Mouse (Mus musculus) forebrain, embryonic 16.5 days (tissue): ENCODE results near the gene Sertad2. TPM values are rescaled to one million over a fixed set of nuclear protein-coding genes. Genes with fewer than 3 reads are reported as not detected.

Experiments
- ATAC-seq: fragments of 200-750 bp; cut with Nextera tagmentation; 2 replicates; pipeline ENCODE4 v1.8.0; 2017; ENCODE audit warnings: mild to moderate bottlenecking, moderate library complexity
- H3K27ac ChIP-seq: fragments of 300-500 bp; sonication (generic); 2 replicates; pipeline ENCODE4 v1.5.1; 2014; ENCODE audit warnings: low read length, control low read depth
- H3K27me3 ChIP-seq: fragments of 300-500 bp; sonication (generic); replicated peaks from 2 replicates; pipeline ENCODE4 v1.6.1; 2014; ENCODE audit warnings: low read length; ENCODE audit not compliant: control insufficient read depth, insufficient read depth
- H3K36me3 ChIP-seq: fragments of 300-500 bp; sonication (generic); 2 replicates; pipeline ENCODE4 v1.6.1; 2014; ENCODE audit not compliant: control insufficient read depth, insufficient read depth
- H3K4me1 ChIP-seq: fragments of 300-500 bp; sonication (generic); replicated peaks from 2 replicates; pipeline ENCODE4 v1.6.1; 2014; ENCODE audit warnings: low read length; ENCODE audit not compliant: control insufficient read depth, insufficient read depth
- H3K4me2 ChIP-seq: fragments of 300-500 bp; sonication (generic); 2 replicates; pipeline ENCODE4 v1.6.1; 2014; ENCODE audit warnings: mild to moderate bottlenecking, low read length, control low read depth
- H3K4me3 ChIP-seq: fragments of 300-500 bp; sonication (generic); replicated peaks from 2 replicates; pipeline ENCODE4 v1.5.1; 2014; ENCODE audit warnings: mild to moderate bottlenecking, low read length, control low read depth
- H3K9ac ChIP-seq: fragments of 300-500 bp; sonication (generic); replicated peaks from 2 replicates; pipeline ENCODE4 v1.6.1; 2014; ENCODE audit warnings: low read depth, low read length, control low read depth
- H3K9me3 ChIP-seq: fragments of 300-500 bp; sonication (generic); 2 replicates; pipeline ENCODE4 v1.6.1; 2016; ENCODE audit warnings: low read length; ENCODE audit not compliant: control insufficient read depth
- WGBS: fragments of 180-500 bp; shearing (Covaris S2); extraction: QIAGEN DNeasy Blood & Tissue Kit; methylation state at CpG from one replicate; pipeline ENCODE4 v1.1.7; 2014; 5-methylcytosine and 5-hydroxymethylcytosine counted together
- polyA plus RNA-seq: library from polyadenylated mRNA; unstranded; fragments of >200 nt; fragmentation: Nextera tagmentation; extraction: Ambion mirVana; gene quantifications from 2 replicates; pipeline ENCODE4 v1.2.1, GENCODE M21; 2015

Gene Sertad2
- polyA plus RNA-seq, 1 experiment from 2014 or later, result 30.3 TPM

GRCm38 (mm10) chr11:20585297-20585696 lies 42.2 kb downstream of the Sertad2 start:
- Histone ChIP-seq H3K36me3 (no peaks in the 10 kb centered on the region), H3K27ac (no peak overlapping the region), H3K27me3 (no peaks in the 10 kb centered on the region), H3K9me3 (no peaks in the 10 kb centered on the region), H3K4me2 (no peak overlapping the region), H3K4me3 (no peak overlapping the region), H3K4me1 (no peaks in the 10 kb centered on the region), H3K9ac (no peak overlapping the region)
- ATAC-seq, result no peak
- 73% methylated on average over 1 of the region's 1 CpGs for WGBS

DNA sequence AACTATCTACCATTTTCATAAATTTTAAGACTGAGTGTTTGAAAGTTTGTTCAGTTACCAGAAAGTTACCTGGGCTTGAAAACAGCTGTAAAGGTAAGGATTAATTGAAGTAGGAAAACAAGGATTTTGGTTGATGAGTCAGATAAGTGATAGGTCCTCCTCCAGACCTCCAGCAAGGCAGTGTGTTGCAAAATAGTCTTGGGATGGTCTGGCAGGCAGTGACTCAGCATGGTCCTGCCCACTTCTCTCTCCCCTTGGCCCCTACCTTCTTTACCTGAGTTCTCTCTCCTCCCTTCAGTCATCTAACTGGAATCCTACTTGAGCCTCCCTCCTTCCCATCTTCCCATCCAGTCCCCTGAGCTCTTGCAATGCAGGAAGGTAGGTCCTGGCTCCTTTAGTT lies 43.1 kb downstream of the Sertad2 start:
- Histone ChIP-seq H3K27me3 (no peaks in the 10 kb centered on the region), H3K36me3 (no peaks in the 10 kb centered on the region), H3K27ac (no peak overlapping the region), H3K4me1 (no peaks in the 10 kb centered on the region), H3K4me2 (no peak overlapping the region), H3K9me3 (no peaks in the 10 kb centered on the region), H3K4me3 (no peak overlapping the region), H3K9ac (no peak overlapping the region)
- ATAC-seq, result no peak

GRCm38 (mm10) chr11:20589393-20589792 lies 46.3 kb downstream of the Sertad2 start:
- no peaks in the 10 kb centered on the region for H3K27me3 ChIP-seq
- no peak overlapping the region for H3K9ac ChIP-seq
- WGBS, result 63% methylated on average over 2 of the region's 2 CpGs
- H3K4me1 ChIP-seq, result no peaks in the 10 kb centered on the region
- H3K36me3 ChIP-seq, result no peaks in the 10 kb centered on the region
- H3K27ac ChIP-seq, result no peak overlapping the region
- H3K4me3 ChIP-seq, result no peak overlapping the region
- H3K4me2 ChIP-seq, result no peak overlapping the region
- ATAC-seq, result no peak
- H3K9me3 ChIP-seq, result no peaks in the 10 kb centered on the region

DNA sequence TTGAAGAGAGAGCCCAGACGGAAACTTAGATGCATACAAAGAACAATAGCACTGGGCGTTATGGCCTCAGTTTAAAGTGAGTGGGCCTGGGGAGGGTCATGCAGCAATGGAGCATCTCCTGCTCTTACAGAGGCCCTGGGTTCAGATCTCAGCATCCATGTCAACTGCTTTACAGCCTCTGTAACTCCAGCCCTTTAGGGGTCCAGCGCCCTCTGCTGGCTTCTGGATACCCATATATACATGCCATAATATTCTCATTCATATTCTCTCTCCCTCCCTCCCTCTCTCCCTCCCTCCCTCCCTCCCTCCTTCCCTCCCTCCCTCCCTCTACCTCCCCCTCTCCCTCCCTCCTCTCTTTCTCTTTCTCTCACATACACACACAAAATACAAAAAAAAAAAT lies 49.0 kb downstream of the Sertad2 start:
- no peak overlapping the region for H3K27ac ChIP-seq
- H3K4me2 ChIP-seq, result no peak overlapping the region
- no peaks in the 10 kb centered on the region for H3K36me3 ChIP-seq
- ATAC-seq, result no peak
- no peak overlapping the region for H3K4me3 ChIP-seq
- no peaks in the 10 kb centered on the region for H3K27me3 ChIP-seq
- WGBS, result 78% methylated on average over 3 of the region's 3 CpGs
- no peaks in the 10 kb centered on the region for H3K4me1 ChIP-seq
- no peak overlapping the region for H3K9ac ChIP-seq
- H3K9me3 ChIP-seq, result no peaks in the 10 kb centered on the region

DNA sequence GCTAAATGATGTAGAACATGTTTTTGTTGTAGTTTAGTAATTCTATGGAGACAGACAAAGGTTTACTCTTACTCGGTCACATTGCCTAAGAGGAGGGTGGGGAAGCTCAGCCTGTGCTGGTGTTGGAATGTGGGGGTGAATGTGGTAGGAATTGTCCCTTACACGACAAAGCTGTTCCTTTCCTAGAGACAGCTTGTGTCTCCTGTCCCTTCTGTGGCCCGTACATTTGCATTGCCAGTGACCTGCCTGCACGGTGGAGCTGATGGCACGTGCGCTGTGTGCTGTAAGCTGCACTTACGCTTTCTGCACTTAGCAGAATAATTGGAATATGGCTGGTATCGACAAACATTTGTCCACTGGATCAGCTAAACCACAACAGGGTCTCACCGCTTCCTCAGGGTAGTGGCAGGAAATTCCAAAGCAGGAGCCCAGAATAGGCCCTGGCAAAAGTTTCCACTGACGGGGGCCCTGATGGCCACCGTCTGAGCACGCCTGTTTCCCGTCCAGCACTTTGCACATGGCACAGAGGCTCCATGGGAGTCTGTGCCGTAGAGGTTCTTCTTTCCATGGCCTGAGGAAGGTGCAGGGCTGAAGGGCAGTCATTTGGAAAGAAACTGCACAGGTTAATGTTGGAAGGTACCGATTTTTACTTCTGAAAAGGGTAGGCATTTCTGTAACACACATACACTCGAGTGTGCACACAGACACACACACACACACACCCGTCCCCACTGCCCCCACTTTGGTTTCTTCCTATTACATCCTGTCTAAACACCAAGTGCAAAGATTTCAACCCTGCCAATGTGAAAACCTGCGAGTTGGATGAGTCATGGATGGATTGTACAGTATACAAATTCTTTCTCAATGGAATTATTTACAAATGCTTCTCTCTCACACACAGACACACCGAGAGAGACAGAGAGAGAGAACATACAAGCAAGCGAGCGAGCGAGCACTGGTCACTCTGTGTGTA lies 51.5 kb downstream of the Sertad2 start:
- H3K27me3 ChIP-seq, result no peaks in the 10 kb centered on the region
- no peak overlapping the region for H3K4me3 ChIP-seq
- H3K27ac ChIP-seq, result no peak overlapping the region
- H3K4me1 ChIP-seq, result no peaks in the 10 kb centered on the region
- H3K36me3 ChIP-seq, result no peaks in the 10 kb centered on the region
- H3K9me3 ChIP-seq, result no peaks in the 10 kb centered on the region
- no peak for ATAC-seq
- H3K4me2 ChIP-seq, result no peak overlapping the region
- H3K9ac ChIP-seq, result no peak overlapping the region
- WGBS, result 76% methylated on average over 22 of the region's 22 CpGs

DNA sequence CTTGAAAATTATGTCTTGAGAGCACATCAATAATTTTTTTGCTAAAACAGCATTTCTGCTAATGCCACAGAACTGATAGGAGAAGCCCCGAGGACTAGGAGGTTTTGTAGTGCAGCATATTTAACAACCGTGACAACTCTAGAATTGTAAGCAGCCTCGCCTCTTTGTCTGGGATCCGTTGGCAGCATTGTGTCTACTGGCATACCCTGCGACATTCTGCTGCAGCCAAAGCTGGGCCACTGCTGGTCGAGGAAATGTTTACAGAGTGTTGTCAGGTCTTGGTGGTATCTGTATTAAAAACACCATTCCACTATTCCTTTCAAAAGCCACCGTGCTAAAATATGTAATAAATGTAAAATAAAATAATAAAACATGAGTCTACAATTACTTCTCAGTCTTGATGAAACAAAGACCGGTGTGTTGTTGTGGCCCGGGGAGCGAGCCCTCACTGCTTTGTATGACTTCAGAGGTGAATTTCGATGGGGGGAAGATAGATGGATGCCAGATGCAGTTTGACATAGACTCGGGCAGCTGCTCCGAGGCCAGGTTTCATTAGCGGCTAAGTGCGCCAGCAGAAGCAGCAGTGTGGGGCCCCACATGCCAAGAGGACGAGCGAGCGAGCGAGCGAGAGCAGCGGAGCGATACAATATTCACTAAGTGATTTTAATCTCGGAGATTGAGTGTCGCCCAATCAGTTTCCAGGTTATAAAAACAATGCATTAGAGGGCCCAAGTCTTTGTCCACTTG lies 60.2 kb downstream of the Sertad2 start:
- H3K4me2 ChIP-seq, result no peak overlapping the region
- ATAC-seq, result peak; percentile 80
- H3K4me3 ChIP-seq, result no peak overlapping the region
- H3K36me3 ChIP-seq, result no peaks in the 10 kb centered on the region
- H3K4me1 ChIP-seq, result no peaks in the 10 kb centered on the region
- no peaks in the 10 kb centered on the region for H3K27me3 ChIP-seq
- H3K9ac ChIP-seq, result no peak overlapping the region
- H3K9me3 ChIP-seq, result no peaks in the 10 kb centered on the region
- WGBS, result 59% methylated on average over 24 of the region's 24 CpGs
- H3K27ac ChIP-seq, result peak overlapping the region; percentile 1

GRCm38 (mm10) chr11:20604119-20604518 lies 61.1 kb downstream of the Sertad2 start:
- no peaks in the 10 kb centered on the region for H3K9me3 ChIP-seq
- ATAC-seq, result no peak
- H3K27ac ChIP-seq, result no peak overlapping the region
- no peaks in the 10 kb centered on the region for H3K36me3 ChIP-seq
- WGBS, result 74% methylated on average over 4 of the region's 4 CpGs
- H3K4me2 ChIP-seq, result no peak overlapping the region
- no peak overlapping the region for H3K9ac ChIP-seq
- H3K4me3 ChIP-seq, result no peak overlapping the region
- H3K27me3 ChIP-seq, result no peaks in the 10 kb centered on the region
- no peaks in the 10 kb centered on the region for H3K4me1 ChIP-seq

DNA sequence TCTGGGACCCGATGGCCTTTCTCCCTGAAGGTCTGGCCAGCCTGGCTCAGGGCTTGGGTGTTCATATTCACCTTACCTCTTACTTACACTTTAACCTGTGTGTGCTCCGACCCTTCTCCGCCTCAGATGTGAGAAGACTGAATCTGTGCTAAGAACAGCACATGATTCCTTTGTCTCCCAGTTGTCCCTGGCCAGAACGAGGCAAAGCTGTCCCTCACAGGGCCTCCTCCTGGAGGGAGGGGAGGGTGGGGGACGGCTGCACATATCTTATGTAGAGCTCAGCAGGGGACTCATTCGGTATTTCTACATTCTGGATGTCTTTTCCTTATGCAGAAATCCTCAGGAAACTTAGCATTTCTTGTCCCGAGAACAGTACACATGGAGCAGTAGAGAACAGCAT lies 62.6 kb downstream of the Sertad2 start:
- H3K9me3 ChIP-seq, result no peaks in the 10 kb centered on the region
- no peaks in the 10 kb centered on the region for H3K4me1 ChIP-seq
- H3K36me3 ChIP-seq, result no peaks in the 10 kb centered on the region
- 52% methylated on average over 7 of the region's 7 CpGs for WGBS
- no peak overlapping the region for H3K4me3 ChIP-seq
- no peak overlapping the region for H3K4me2 ChIP-seq
- H3K27ac ChIP-seq, result no peak overlapping the region
- ATAC-seq, result no peak
- H3K27me3 ChIP-seq, result no peaks in the 10 kb centered on the region
- H3K9ac ChIP-seq, result no peak overlapping the region

GRCm38 (mm10) chr11:20608442-20608841 lies 65.4 kb downstream of the Sertad2 start:
- Histone ChIP-seq H3K4me2 (no peak overlapping the region), H3K4me3 (no peak overlapping the region), H3K9ac (no peak overlapping the region), H3K4me1 (no peaks in the 10 kb centered on the region), H3K27me3 (no peaks in the 10 kb centered on the region), H3K9me3 (no peaks in the 10 kb centered on the region), H3K27ac (no peak overlapping the region), H3K36me3 (no peaks in the 10 kb centered on the region)
- 89% methylated on average over 11 of the region's 11 CpGs for WGBS
- ATAC-seq, result no peak
